ENCODE assay signal across 1 mouse cellular context in the genomic region with DNA sequence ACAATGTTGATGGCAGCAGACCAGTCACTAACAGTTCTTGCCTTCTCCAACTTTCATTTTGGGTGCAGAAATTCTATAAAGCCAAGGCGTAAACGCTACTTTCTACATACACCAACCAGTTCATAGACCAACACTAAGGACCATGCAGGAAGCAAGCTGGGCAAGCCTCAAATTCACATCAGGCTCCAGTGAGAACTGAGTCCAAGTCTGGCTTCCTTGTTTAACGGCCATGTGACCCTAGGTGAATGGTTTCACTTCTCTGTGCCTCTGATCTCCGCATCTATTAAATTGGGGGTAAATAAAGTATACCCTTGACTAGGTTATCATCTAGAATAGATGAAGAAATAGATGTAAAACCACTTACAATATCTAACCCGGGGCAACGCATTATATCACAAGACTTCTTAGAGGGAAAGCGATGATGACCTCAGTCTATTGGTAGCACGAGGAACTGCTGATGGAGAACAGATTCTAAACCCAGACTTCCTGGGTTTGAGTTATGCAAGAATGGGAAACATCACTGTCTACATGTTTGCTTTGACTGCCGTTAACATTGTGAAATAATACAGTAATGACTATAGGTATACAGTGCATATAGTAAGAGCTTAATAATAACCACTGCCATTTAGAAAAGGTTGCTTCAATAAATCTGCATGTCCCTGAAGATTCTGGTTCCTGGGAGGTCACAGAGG.
A peak's percentile ranks its signal among the peaks of the same experiment; 100 is the strongest.
TF ChIP-seq lines count a peak whose summit lies in the region.

No protein-coding gene starts in this region.

TF ChIP-seq in CH12.LX, 34 proteins besides CTCF, POLR2A, EP300 and RAD21 (continued from another document):
- no peak for TF ChIP-seq ZKSCAN1 (IDR thresholded peaks at IDR 0.05; ENCODE audit: borderline replicate concordance, low read depth, low read length)
- no peak for TF ChIP-seq BHLHE40 (IDR thresholded peaks at IDR 0.05; ENCODE audit: low read depth, low read length)
- 0 out of 2 replicates have a peak, but pooled peaks have one; percentile 12 for TF ChIP-seq IRF4 (IDR thresholded peaks at IDR 0.05; ENCODE audit: low read depth, low read length)
- 0 out of 2 replicates have a peak, but pooled peaks have one; percentile 14 for TF ChIP-seq MYC (IDR thresholded peaks at IDR 0.05; ENCODE audit: low read depth, low read length)
- TF ChIP-seq SIN3A (IDR thresholded peaks at IDR 0.05; ENCODE audit: low read length) = no peak
- TF ChIP-seq USF1 (IDR thresholded peaks at IDR 0.05; ENCODE audit: low read depth, low read length) = peak; percentile 21; the same call in 1 of the 2 replicates
- no peak for TF ChIP-seq ZNF384 (IDR thresholded peaks at IDR 0.05; ENCODE audit: low read depth, low read length)
- TF ChIP-seq ETS1 (conservative IDR thresholded peaks at IDR 0.05; ENCODE audit: low read depth, low read length) = no peak
